Mouse (Mus musculus) heart, postnatal 4 days (tissue): ENCODE measurements at regions not wholly inside any gene's neighbourhood (a gene's known extent, or its start where the extent isn't known, plus 50 kb on each side); places are given as distances from the start of the nearest gene placed in this dataset.

Source experiments
- DNase-seq: peaks from one replicate; pipeline ENCODE4 v3.0.0; 2021

DNA sequence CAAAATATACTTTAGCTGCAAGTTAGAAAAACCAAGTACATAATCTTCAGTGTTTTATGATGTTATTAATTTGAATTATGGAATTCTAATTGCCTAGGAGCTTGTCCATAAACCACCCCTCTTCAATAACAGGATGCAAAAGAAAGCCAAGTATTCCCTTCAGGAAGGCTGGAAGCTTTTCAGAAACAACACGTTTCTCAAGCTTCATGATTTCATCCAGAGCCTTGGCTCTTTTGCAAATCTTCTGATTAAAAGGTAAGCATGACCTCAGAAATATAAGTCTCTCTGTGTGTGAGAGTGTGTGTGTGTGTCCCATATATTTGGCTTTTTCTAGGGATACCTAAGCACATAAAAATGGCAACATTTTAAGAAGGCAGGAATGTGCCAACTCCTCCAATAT is 570.0 kb downstream of the Gm11232 start:
- DNase-seq, result no peak

GRCm38 (mm10) chr4:71177661-71178060 is 580.1 kb downstream of the Gm11232 start:
- DNase-seq, result no peak

- no peak for DNase-seq
These were observed 592.0 kb downstream of the Gm11232 start for GRCm38 (mm10) chr4:71165802-71166201.

GRCm38 (mm10) chr4:71131670-71132317 is 597.0 kb upstream of the Megf9 start:
- DNase-seq, result no peak

DNA sequence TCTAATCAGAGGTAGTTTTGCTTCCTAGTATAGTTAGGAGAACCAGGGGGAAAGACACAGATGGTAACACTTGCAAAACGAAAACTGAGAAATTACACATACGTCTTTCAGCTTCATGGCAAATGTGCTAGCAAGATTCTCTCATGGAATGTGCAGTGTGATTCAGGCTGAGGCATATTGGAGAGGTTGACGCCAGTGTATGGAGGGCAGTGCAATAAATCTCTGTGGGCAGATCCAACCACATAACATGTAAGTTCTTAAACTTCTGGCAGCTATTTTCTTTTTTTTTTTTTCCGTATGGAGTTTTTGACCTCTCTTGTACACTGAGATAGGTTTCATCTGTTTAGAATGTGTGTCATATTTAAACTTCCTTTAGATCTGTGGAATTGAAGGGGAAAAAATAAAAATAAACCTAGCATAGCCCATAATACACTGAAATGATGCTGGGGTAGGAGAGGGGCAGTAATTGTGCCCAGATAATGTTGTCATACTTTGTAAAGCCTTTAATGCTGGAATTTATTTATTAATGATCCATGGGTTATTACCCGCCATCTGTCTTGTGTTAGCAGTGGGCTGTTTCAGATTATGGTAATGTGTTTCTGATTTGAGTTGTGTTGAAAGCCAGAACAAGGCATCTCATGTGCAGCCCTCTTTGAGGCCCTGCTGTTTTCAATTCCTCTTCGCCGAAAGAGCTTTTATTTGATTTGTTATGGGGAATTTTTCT is 596.3 kb upstream of the Megf9 start:
- DNase-seq, result no peak

DNA sequence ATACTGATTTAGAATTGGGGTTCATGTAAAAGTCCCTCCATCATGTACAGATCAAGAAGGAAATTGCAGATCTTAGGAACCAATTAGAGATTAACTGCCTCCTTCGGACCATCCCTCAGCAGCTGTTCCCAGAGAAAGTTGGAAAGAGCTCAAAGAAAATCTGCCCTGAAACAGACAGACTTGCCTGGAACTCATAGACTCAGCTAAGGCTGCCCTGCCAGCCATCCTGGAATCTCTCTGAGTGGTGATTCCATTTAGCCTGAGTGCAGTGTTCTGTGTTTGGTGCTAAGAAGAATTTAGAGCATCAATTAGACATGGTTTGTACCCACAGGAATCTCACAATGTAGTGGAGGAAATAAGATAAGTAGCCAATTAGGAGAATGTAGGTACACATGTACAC is 594.5 kb upstream of the Megf9 start:
- no peak for DNase-seq
